Mouse (Mus musculus) stomach, embryonic 14.5 days (tissue): ENCODE measurements around the gene Anxa3. TPM values are rescaled to one million over a fixed set of nuclear protein-coding genes. Genes with fewer than 3 reads are reported as not detected.

ENCODE experiments used
- ATAC-seq: fragments of 200-750 bp; cut with Nextera tagmentation; 2 replicates; pipeline ENCODE4 v1.8.0; 2017; ENCODE audit warnings: low read depth, moderate TSS enrichment; ENCODE audit not compliant: insufficient number of reproducible peaks, insufficient read depth, low FRiP score
- H3K27ac ChIP-seq: fragments of 300-500 bp; sonication (generic); 2 replicates; pipeline ENCODE4 v1.5.1; 2014; ENCODE audit warnings: mild to moderate bottlenecking, low read length, moderate library complexity, mixed read lengths
- H3K27me3 ChIP-seq: fragments of 300-500 bp; sonication (generic); 2 replicates; pipeline ENCODE4 v1.6.1; 2014; ENCODE audit warnings: low read length, control low read depth, mixed read lengths; ENCODE audit not compliant: control insufficient read depth, insufficient read depth
- H3K36me3 ChIP-seq: fragments of 300-500 bp; sonication (generic); 2 replicates; pipeline ENCODE4 v1.6.1; 2014; ENCODE audit warnings: mild to moderate bottlenecking, control low read depth, low read length, moderate library complexity, mixed read lengths; ENCODE audit not compliant: control insufficient read depth, insufficient read depth
- H3K4me1 ChIP-seq: fragments of 300-500 bp; sonication (generic); 2 replicates; pipeline ENCODE4 v1.6.1; 2014; ENCODE audit warnings: low read length, control low read depth, mixed read lengths; ENCODE audit not compliant: control insufficient read depth, insufficient read depth
- H3K4me2 ChIP-seq: fragments of 300-500 bp; sonication (generic); replicated peaks from 2 replicates; pipeline ENCODE4 v1.6.1; 2014; ENCODE audit warnings: low read depth, low read length, control low read depth
- H3K4me3 ChIP-seq: fragments of 300-500 bp; sonication (generic); 2 replicates; pipeline ENCODE4 v1.5.1; 2014; ENCODE audit warnings: low read depth, low read length, control low read depth
- H3K9ac ChIP-seq: fragments of 300-500 bp; sonication (generic); replicated peaks from 2 replicates; pipeline ENCODE4 v1.6.1; 2014; ENCODE audit warnings: low read depth, mild to moderate bottlenecking, control low read depth, low read length, moderate library complexity, mixed read lengths
- H3K9me3 ChIP-seq: fragments of 300-500 bp; sonication (generic); 2 replicates; pipeline ENCODE4 v1.6.1; 2016; ENCODE audit warnings: low read depth, low read length, control low read depth; ENCODE audit not compliant: control insufficient read depth
- WGBS: fragments of 180-500 bp; shearing (Covaris S2); extraction: QIAGEN DNeasy Blood & Tissue Kit; methylation state at CpG from one replicate; pipeline ENCODE4 v1.1.7; 2014; 5-methylcytosine and 5-hydroxymethylcytosine counted together
- polyA plus RNA-seq: library from polyadenylated mRNA; unstranded; fragments of >200 nt; fragmentation: Nextera tagmentation; extraction: Ambion mirVana; gene quantifications from 2 replicates; pipeline ENCODE4 v1.2.1, GENCODE M21; 2014

Anxa3 gene
- polyA plus RNA-seq, 1 experiment from 2014 or later = 48.4 TPM

GRCm38 (mm10) chr5:96881118-96881517 lies 88.0 kb downstream of the Anxa3 start:
- ATAC-seq = 0 out of 2 replicates have a peak, but pooled peaks have one; percentile 69
- WGBS = 66% methylated on average over 3 of the region's 3 CpGs

GRCm38 (mm10) chr5:96881613-96882012 lies 88.5 kb downstream of the Anxa3 start:
- H3K9me3 ChIP-seq = no peaks in the 10 kb centered on the region
- ATAC-seq = no peak
- no peak overlapping the region for H3K9ac ChIP-seq
- WGBS = 67% methylated on average over 3 of the region's 3 CpGs
- no peaks in the 10 kb centered on the region for H3K36me3 ChIP-seq
- no peak overlapping the region for H3K4me3 ChIP-seq
- H3K27me3 ChIP-seq = no peaks in the 10 kb centered on the region
- H3K4me2 ChIP-seq = no peak overlapping the region
- 0 out of 2 replicates have a peak, but pooled peaks cover 3% of the 10 kb centered on the region for H3K4me1 ChIP-seq
- no peak overlapping the region for H3K27ac ChIP-seq

More at GRCm38 (mm10) chr5:96881118-96881517, 88.0 kb downstream of the Anxa3 start:
- Histone ChIP-seq H3K27ac (no peak overlapping the region), H3K27me3 (no peaks in the 10 kb centered on the region), H3K4me2 (no peak overlapping the region), H3K4me1 (0 out of 2 replicates have a peak, but pooled peaks cover 3% of the 10 kb centered on the region), H3K4me3 (no peak overlapping the region), H3K9ac (no peak overlapping the region), H3K9me3 (no peaks in the 10 kb centered on the region), H3K36me3 (no peaks in the 10 kb centered on the region)

GRCm38 (mm10) chr5:96885202-96885601 lies 92.1 kb downstream of the Anxa3 start:
- Histone ChIP-seq H3K4me3 (no peak overlapping the region), H3K9me3 (no peaks in the 10 kb centered on the region), H3K27me3 (no peaks in the 10 kb centered on the region), H3K36me3 (no peaks in the 10 kb centered on the region), H3K4me1 (0 out of 2 replicates have a peak, but pooled peaks cover 3% of the 10 kb centered on the region), H3K9ac (no peak overlapping the region), H3K4me2 (no peak overlapping the region), H3K27ac (no peak overlapping the region)
- ATAC-seq = no peak
- WGBS = 80% methylated on average over 7 of the region's 7 CpGs

- no peak for ATAC-seq
- Histone ChIP-seq H3K36me3 (no peaks in the 10 kb centered on the region), H3K4me3 (no peak overlapping the region), H3K4me2 (no peak overlapping the region), H3K27ac (no peak overlapping the region), H3K9ac (no peak overlapping the region), H3K27me3 (no peaks in the 10 kb centered on the region), H3K9me3 (no peaks in the 10 kb centered on the region), H3K4me1 (no peaks in the 10 kb centered on the region)
- WGBS = 93% methylated on average over 3 of the region's 3 CpGs
Observed at GRCm38 (mm10) chr5:96888396-96888795, 95.3 kb downstream of the Anxa3 start.

- 78% methylated on average over 5 of the region's 5 CpGs for whole genome bisulfite sequencing
Observed at GRCm38 (mm10) chr5:96890367-96890766, 97.2 kb downstream of the Anxa3 start.

More at GRCm38 (mm10) chr5:96890367-96890766, 97.2 kb downstream of the Anxa3 start:
- no peaks in the 10 kb centered on the region for H3K9me3 ChIP-seq
- H3K27ac ChIP-seq = no peak overlapping the region
- no peaks in the 10 kb centered on the region for H3K27me3 ChIP-seq
- no peaks in the 10 kb centered on the region for H3K36me3 ChIP-seq
- no peaks in the 10 kb centered on the region for H3K4me1 ChIP-seq
- ATAC-seq = no peak
- no peak overlapping the region for H3K4me3 ChIP-seq
- no peak overlapping the region for H3K4me2 ChIP-seq
- no peak overlapping the region for H3K9ac ChIP-seq

Other genes with a start within 250 kb of the Anxa3 start
- gene Bmp2k, start 204.3 kb downstream of the Anxa3 start, polyA plus RNA-seq = 13.4 and 13.5 TPM in 2 replicates